Mouse (Mus musculus): ENCODE measurements around the gene Swi5. TPM values are rescaled to one million over a fixed set of nuclear protein-coding genes. Genes with fewer than 3 reads are reported as not detected.
"Not testable (repeated sequence)": the region's sequence is repeated elsewhere in the genome, so short reads cannot be mapped to it uniquely, and the experiment has no call there.

Swi5 gene
- polyA plus RNA-seq, 1 experiment = 270 TPM

- Histone ChIP-seq H3K4me3 (replicated peaks; ENCODE audit: insufficient read depth, low read depth, low read length) (no peak overlapping the region), H3K4me1 (ENCODE audit: control insufficient read depth, insufficient read depth, low read length) (peaks cover 8% of the 10 kb centered on the region), H3K27me3 (ENCODE audit: control insufficient read depth, insufficient read depth, low read length) (no peaks in the 10 kb centered on the region), H3K27ac (ENCODE audit: insufficient read depth, low read length) (no peak overlapping the region)
- no peak for DNase-seq
- WGBS = 89% methylated on average over 4 of the region's 4 CpGs
- TF ChIP-seq CTCF (IDR thresholded peaks at IDR 0.05; ENCODE audit: borderline replicate concordance, insufficient read depth, low read depth, low read length) (no peak), POLR2A (IDR thresholded peaks at IDR 0.05; ENCODE audit: borderline replicate concordance, insufficient read depth, low read length) (no peak)
Observed at GRCm38 (mm10) chr2:32299469-32299868, 11.6 kb upstream of the Swi5 start.

DNA sequence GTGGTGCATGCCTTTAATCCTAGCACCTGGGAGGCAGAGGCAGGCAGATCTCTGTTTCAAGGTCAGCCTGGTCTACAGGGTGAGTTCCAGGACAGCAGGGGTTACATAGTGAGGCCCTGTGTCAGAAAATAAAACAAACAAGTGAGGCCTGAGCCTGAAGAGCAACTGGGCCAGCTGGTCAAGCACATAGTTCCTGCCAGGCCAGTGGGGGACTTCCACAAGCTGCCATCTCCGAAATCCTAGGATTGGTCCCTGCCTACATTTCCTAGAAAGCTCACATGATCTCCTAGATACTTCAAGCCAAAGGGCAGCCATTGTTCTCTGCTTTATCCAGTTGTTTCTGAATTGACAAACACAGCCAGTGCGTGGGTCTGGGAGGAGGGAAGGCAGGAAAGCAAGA lies 8.0 kb upstream of the Swi5 start:
- H3K4me3 ChIP-seq (replicated peaks; ENCODE audit: insufficient read depth, low read depth, low read length); H3K27me3 ChIP-seq (ENCODE audit: control insufficient read depth, insufficient read depth, low read length); H3K27ac ChIP-seq (ENCODE audit: insufficient read depth, low read length): not testable (repeated sequence)
- 46% methylated on average over 2 of the region's 2 CpGs for WGBS
- DNase-seq = peak in 1 of 2 experiments; percentile 45
- H3K4me1 ChIP-seq (ENCODE audit: control insufficient read depth, insufficient read depth, low read length) = peaks cover 12% of the 10 kb centered on the region

DNA sequence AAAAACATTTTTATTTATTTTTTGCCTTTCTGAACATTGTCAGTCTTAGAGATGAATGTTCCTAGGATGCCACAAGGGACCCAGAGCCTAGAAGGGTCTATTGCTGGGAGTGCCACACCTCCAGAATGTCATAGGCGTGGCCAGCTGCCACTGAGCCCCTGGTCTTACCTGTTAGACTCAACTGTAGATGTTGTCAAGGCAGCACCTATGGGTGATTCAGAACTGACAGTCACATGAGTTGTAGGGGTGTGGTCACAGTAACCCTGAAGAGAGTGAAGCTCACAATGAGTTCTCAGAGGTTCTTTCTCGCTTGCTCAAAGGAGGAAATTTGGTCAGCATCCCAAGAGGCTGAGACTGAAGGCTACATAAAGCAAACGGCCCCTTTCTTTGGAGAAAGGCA lies 7.4 kb upstream of the Swi5 start:
- H3K4me1 ChIP-seq (ENCODE audit: control insufficient read depth, insufficient read depth, low read length) = peaks cover 12% of the 10 kb centered on the region
- no peak for DNase-seq
- TF ChIP-seq POLR2A (IDR thresholded peaks at IDR 0.05; ENCODE audit: borderline replicate concordance, insufficient read depth, low read length) (no peak), CTCF (IDR thresholded peaks at IDR 0.05; ENCODE audit: borderline replicate concordance, insufficient read depth, low read depth, low read length) (no peak)
- H3K27ac ChIP-seq (ENCODE audit: insufficient read depth, low read length) = no peak overlapping the region
- H3K4me3 ChIP-seq (replicated peaks; ENCODE audit: insufficient read depth, low read depth, low read length) = no peak overlapping the region
- 91% methylated on average over 3 of the region's 3 CpGs for WGBS
- H3K27me3 ChIP-seq (ENCODE audit: control insufficient read depth, insufficient read depth, low read length) = no peaks in the 10 kb centered on the region

DNA sequence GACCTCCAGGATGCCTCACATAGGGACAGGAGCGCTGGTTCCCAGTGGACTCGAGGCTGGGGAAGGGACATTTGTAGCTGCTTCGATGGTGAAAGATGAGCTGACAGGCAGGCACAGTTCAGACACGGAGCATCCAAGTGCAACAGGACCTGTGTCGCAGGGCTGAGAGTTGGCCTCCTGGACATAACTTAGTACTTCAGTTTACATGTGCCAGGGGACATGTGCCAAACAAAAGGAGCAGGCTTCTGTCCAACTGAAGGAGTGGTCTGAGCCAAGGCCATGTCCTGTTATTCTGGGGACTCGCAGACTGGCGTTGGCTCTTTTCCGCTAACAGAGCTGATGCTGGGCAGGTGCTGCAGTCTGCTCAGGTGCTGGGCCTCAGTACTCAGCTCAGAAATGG lies 6.5 kb upstream of the Swi5 start:
- TF ChIP-seq POLR2A (IDR thresholded peaks at IDR 0.05; ENCODE audit: borderline replicate concordance, insufficient read depth, low read length) = no peak
- TF ChIP-seq CTCF (IDR thresholded peaks at IDR 0.05; ENCODE audit: borderline replicate concordance, insufficient read depth, low read depth, low read length) = no peak
- H3K4me1 ChIP-seq (ENCODE audit: control insufficient read depth, insufficient read depth, low read length) = peaks cover 12% of the 10 kb centered on the region
- no peak overlapping the region for H3K27ac ChIP-seq (ENCODE audit: insufficient read depth, low read length)
- WGBS = 8% methylated on average over 8 of the region's 8 CpGs
- no peaks in the 10 kb centered on the region for H3K27me3 ChIP-seq (ENCODE audit: control insufficient read depth, insufficient read depth, low read length)
- peak; percentile 62 to 81 for DNase-seq
- H3K4me3 ChIP-seq (replicated peaks; ENCODE audit: insufficient read depth, low read depth, low read length) = no peak overlapping the region

- Histone ChIP-seq H3K4me1 (ENCODE audit: control insufficient read depth, insufficient read depth, low read length) (peaks cover 6% of the 10 kb centered on the region), H3K27me3 (ENCODE audit: control insufficient read depth, insufficient read depth, low read length) (no peaks in the 10 kb centered on the region), H3K4me3 (replicated peaks; ENCODE audit: insufficient read depth, low read depth, low read length) (no peak overlapping the region), H3K27ac (ENCODE audit: insufficient read depth, low read length) (no peak overlapping the region)
- TF ChIP-seq CTCF (IDR thresholded peaks at IDR 0.05; ENCODE audit: borderline replicate concordance, insufficient read depth, low read depth, low read length) (peak; percentile 23; the same call in 1 of the 2 replicates), POLR2A (IDR thresholded peaks at IDR 0.05; ENCODE audit: borderline replicate concordance, insufficient read depth, low read length) (no peak)
- peak in 1 of 2 experiments; percentile 53 for DNase-seq
Observed at GRCm38 (mm10) chr2:32289578-32289977, 1.7 kb upstream of the Swi5 start.

DNA sequence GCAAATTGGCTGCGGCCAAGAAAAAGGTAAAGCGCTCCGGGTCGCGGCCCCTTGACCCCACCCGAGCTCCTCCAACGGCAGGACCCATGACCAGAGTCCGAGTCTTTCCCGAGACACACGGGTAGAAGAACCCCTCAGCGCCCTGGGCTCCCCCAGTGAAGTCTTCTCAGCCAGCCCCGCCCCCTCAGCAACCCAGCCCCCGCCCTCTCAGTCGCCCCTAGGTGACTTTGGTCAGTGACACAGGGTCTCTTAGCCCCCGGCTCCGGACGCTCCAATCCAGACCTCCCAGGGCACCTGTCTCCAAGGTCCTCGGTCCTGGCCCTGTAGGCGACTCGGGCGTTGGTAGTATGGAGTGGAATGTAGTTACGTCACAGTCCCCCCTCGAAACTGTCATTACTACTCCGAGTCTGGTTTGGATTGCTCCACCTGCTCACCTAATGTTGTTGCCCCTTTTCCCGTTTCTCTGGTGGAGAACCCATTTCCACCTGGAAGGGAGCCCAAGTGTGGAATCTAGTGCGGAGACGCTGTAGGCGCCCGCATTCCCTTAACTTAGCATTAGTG lies 576 bp upstream of the Swi5 start:
- WGBS = under 1% methylated on average over 29 of the region's 29 CpGs
- H3K27ac ChIP-seq (ENCODE audit: insufficient read depth, low read length) = peak overlapping the region; percentile 15; the same call in 1 of the 2 replicates
- TF ChIP-seq POLR2A (IDR thresholded peaks at IDR 0.05; ENCODE audit: borderline replicate concordance, insufficient read depth, low read length) (no peak), CTCF (IDR thresholded peaks at IDR 0.05; ENCODE audit: borderline replicate concordance, insufficient read depth, low read depth, low read length) (no peak)
- H3K27me3 ChIP-seq (ENCODE audit: control insufficient read depth, insufficient read depth, low read length) = no peaks in the 10 kb centered on the region
- no peaks in the 10 kb centered on the region for H3K4me1 ChIP-seq (ENCODE audit: control insufficient read depth, insufficient read depth, low read length)
- H3K4me3 ChIP-seq (replicated peaks; ENCODE audit: insufficient read depth, low read depth, low read length) = peak overlapping the region; percentile 78
- no peak for DNase-seq

DNA sequence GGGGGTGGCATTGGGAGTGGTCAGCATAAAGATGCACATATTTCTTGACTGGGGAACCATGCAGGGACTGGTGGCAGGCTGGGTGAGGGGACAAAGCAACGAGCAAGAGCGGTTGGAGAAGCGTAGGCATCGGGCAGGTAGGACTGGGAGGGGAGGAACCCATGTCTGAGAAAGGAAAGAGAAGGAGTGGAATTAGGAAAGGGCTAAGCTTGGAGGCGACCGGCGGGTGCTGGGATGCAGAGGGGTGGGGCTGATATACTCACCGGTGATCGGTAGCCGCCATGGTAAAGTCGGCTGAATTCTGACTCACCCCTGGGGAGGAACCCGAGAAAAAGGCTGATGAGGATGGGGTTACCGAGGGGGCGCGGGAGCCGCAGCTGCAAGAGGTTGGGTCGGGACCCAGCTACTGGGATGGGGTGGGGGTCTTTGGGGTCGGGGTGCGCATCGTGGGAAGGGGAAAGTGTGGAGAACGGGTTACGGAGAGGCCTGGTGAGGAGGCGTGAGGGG lies 488 bp downstream of the Swi5 start, which contains the start of gene Golga2:
Gene Golga2 (plus strand): TSS at position 51 of the 507 bp plus-strand sequence.
- Histone ChIP-seq H3K4me3 (replicated peaks; ENCODE audit: insufficient read depth, low read depth, low read length) (peak within 1 kb of the TSS; percentile 78), H3K4me1 (ENCODE audit: control insufficient read depth, insufficient read depth, low read length) (no peaks in the 10 kb centered on the region; the same call in 1 of the 2 replicates), H3K27me3 (ENCODE audit: control insufficient read depth, insufficient read depth, low read length) (no peaks in the 10 kb centered on the region), H3K27ac (ENCODE audit: insufficient read depth, low read length) (no peak within 1 kb of the TSS)
- whole genome bisulfite sequencing = under 1% methylated on average over 23 of the region's 23 CpGs
- TF ChIP-seq POLR2A (IDR thresholded peaks at IDR 0.05; ENCODE audit: borderline replicate concordance, insufficient read depth, low read length) = no peak
- TF ChIP-seq CTCF (IDR thresholded peaks at IDR 0.05; ENCODE audit: borderline replicate concordance, insufficient read depth, low read depth, low read length) = no peak
- DNase-seq = no peak

DNA sequence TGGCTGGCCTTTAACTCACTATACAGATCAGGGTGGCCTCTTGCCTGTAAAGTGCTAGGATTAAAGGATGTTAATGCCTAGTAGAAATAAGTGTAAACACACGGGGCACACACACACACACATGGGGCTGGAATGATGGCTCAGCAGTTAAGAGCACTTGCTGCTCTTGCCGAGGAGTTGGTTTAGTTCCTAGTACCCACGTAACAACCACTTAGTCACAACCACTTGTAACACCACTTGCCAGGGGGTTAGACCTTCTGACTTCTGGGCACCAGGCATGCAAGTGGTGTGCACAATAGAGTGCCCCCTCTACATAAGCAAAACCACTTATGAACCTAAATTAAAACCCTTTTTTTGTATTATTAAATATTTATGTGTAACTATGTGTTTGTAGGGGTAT lies 3.9 kb downstream of the Swi5 start:
- H3K27me3 ChIP-seq (ENCODE audit: control insufficient read depth, insufficient read depth, low read length) = no peaks in the 10 kb centered on the region
- H3K27ac ChIP-seq (ENCODE audit: insufficient read depth, low read length) = no peak overlapping the region
- no peak for DNase-seq
- WGBS = 85% methylated on average over 3 of the region's 3 CpGs
- no peak overlapping the region for H3K4me3 ChIP-seq (replicated peaks; ENCODE audit: insufficient read depth, low read depth, low read length)
- H3K4me1 ChIP-seq (ENCODE audit: control insufficient read depth, insufficient read depth, low read length) = no peaks in the 10 kb centered on the region; the same call in 1 of the 2 replicates
- TF ChIP-seq POLR2A (IDR thresholded peaks at IDR 0.05; ENCODE audit: borderline replicate concordance, insufficient read depth, low read length) = no peak
- TF ChIP-seq CTCF (IDR thresholded peaks at IDR 0.05; ENCODE audit: borderline replicate concordance, insufficient read depth, low read depth, low read length) = no peak

Data from cerebellum, adult 2 months (tissue).